Mouse (Mus musculus) brain, adult 2 months (tissue): ENCODE measurements around the gene Plekhg6.

Experiments
- DNase-seq: peaks from one replicate; pipeline ENCODE4 v3.0.0; 2011; ENCODE audit warnings: low read depth, low spot score

The Plekhg6 gene

GRCm38 (mm10) chr6:125380372-125381360 is at the start of gene Plekhg6:
Gene Plekhg6, minus strand, starts transcription at chr6:125380793.
- no peak for DNase-seq

- no peak for DNase-seq
Measured at GRCm38 (mm10) chr6:125429741-125430140, 49.1 kb upstream of the Plekhg6 start.

- DNase-seq = peak; percentile 82
Measured at GRCm38 (mm10) chr6:125426383-125427360, 46.1 kb upstream of the Plekhg6 start.

GRCm38 (mm10) chr6:125425205-125426090 is 44.9 kb upstream of the Plekhg6 start:
- peak; percentile 16 for DNase-seq

DNA sequence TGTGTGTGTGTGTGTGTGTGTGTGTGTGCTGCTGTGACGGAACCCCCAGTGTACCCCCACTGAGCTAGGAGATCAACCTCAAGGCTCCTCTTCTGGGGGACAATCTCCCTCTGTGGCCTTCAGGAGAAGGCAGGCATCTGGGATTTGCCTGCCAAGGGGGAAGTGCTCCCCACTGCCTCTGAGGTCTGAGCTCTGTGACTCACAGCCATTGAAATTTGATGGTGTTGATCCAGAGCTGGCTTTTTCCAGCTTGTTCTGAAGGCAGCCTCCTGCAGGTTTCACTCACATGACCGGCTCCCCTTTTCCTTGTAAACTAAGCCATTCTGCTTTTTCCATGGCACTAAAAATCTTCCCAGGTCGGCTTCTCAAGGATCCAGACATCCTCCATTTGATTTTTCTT is 43.6 kb upstream of the Plekhg6 start:
- DNase-seq = peak; percentile 12

- no peak for DNase-seq
Measured at GRCm38 (mm10) chr6:125423507-125423906, 42.9 kb upstream of the Plekhg6 start.

DNA sequence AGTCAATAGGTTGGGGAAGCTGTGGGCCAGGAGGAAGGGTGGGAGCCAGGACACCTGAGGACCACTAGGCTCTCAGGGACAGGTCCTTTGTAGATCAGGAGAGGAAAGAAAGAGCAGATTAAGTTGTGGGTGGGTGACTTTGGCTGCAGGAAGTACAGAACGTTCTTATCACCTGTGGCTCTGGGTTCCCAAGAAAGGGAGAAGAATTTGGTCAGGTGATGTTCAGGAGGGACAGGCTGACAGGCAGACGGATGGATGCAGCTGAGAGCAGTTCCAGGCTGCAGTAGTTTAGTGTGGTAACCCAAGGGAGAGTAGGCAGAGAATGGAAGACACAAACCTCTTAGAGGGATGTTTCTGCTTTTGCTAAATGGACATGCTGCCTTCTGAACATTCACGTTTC is 42.5 kb upstream of the Plekhg6 start:
- no peak for DNase-seq

DNA sequence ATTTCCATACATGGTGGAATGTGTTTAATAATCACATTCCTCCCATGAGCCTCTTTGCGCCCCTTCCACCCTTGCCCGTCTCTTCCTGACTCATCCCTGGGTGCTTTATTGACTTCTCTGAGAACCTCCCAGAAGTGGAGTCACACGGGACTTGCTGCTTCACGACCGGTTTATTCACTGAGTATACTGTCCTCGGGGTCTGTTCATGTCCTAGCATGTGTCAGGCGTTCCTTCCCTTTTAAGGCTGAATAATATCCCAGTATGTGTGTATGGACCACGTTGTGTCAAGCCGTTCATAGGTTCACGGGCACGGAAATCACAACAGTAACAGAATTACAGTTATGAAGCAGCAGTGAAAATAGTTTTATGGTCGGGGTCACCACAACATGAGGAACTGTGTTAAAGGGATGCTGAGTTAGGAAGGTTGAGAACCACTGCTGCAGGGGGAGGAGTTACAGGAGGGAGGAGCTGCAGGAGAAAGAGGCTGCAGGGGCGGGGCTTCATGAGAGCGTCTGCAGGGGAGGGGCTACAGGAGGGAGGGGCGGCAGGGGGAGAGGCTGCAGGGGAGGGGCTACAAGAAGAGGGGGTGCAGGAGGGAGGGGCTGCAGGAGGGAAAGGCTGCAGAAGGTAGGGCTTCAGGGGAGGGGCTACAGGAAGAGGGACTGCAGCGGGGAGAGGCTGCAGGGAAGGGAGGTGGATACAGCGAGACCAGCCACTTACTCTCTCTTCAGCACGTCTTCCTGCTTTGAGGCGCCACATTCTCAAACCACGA is 41.6 kb upstream of the Plekhg6 start:
- peak; percentile 56 for DNase-seq

- no peak for DNase-seq
Measured at GRCm38 (mm10) chr6:125420458-125421063, 40.0 kb upstream of the Plekhg6 start.

DNA sequence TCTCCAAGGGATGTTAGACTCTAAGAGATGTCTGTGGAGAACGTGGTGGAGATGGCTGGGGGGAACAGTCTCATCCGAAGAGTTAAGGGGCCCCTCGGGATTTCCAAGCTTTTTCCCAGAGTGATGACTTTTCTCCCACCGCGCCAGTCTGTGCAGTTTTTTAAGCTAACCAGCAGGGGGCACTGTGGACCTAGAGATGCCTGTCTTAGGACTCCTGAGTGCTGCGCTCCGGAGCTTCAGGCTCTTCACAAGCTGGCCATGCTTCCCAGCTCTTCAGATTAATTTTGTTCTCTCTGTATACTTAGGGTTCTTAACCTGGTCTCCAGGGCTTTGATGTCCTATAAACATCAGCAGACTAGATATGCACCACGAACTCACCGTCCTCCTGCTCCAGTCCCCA is 38.2 kb upstream of the Plekhg6 start:
- DNase-seq = peak; percentile 92

- DNase-seq = no peak
Measured at GRCm38 (mm10) chr6:125413326-125413725, 32.7 kb upstream of the Plekhg6 start.

DNA sequence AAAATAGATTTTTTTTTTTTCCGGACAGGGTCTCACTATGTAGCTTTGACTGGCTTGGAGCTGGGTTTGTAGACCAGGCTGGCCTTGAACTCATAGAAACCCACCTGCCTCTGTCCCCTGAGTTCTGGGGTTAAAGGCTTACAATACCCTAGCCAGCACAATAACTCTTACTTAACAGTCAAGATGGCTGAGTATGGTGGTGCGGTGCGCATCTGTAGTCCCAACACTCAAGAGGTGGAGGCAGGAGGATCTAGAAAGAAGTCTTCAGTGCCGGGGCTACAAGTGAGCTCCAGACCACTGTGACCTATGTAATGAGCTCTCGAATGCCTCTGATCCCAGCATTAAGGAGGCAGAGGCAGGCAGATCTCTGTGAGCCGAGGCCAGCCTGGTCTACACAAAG is 31.1 kb upstream of the Plekhg6 start:
- no peak for DNase-seq

- peak; percentile 28 for DNase-seq
Measured at GRCm38 (mm10) chr6:125410995-125411547, 30.5 kb upstream of the Plekhg6 start.

- no peak for DNase-seq
Measured at GRCm38 (mm10) chr6:125410551-125410950, 30.0 kb upstream of the Plekhg6 start.

DNA sequence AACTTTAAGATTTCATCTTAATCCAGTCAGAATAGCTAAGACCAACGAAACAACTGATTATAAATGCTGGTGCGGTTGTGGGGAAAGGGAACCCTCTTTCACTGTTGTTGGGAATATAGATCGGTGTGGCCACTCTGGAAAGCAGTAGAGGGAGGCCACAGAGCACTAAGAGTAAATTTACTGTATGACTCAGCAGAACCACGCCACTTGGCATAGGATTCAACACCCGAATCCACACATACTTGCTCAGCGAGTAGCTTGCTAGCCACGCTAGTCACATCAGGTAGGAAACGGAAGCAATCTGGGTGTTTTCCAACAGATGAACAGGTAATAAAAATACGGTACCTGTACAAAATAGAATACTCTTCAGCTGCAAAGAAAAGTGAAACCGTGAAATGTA is 27.1 kb upstream of the Plekhg6 start:
- no peak for DNase-seq

- no peak for DNase-seq
Measured at GRCm38 (mm10) chr6:125407224-125407623, 26.6 kb upstream of the Plekhg6 start.

- peak; percentile 34 for DNase-seq
Measured at GRCm38 (mm10) chr6:125405461-125406382, 25.1 kb upstream of the Plekhg6 start.

DNA sequence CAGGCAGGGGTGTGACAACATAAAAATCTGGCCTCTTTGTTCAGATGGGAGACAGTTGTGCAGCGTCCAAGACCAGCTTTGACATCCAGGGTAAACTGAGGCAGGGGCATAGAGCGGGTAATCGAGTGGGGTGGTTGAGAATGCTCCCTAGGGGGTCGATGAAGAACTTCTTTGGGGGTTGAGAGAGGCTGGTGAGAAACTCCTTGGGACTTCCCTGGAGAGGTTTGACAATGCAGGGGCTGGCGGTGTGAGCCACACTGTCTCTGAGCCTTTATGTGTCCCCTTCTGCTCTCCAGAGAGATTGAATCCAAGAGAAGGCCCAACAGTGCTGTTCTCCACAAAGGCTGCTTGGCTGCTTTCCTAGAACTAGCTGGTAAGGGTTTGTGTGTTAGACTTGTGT is 9.3 kb upstream of the Plekhg6 start:
- DNase-seq = no peak
